Mouse (Mus musculus) kidney, postnatal 14 days (tissue): ENCODE results near the gene Tnfrsf12a.

Source experiments
- DNase-seq: peaks from one replicate; pipeline ENCODE4 v3.0.0; 2022; ENCODE audit warnings: mixed read lengths

Gene Tnfrsf12a

DNA sequence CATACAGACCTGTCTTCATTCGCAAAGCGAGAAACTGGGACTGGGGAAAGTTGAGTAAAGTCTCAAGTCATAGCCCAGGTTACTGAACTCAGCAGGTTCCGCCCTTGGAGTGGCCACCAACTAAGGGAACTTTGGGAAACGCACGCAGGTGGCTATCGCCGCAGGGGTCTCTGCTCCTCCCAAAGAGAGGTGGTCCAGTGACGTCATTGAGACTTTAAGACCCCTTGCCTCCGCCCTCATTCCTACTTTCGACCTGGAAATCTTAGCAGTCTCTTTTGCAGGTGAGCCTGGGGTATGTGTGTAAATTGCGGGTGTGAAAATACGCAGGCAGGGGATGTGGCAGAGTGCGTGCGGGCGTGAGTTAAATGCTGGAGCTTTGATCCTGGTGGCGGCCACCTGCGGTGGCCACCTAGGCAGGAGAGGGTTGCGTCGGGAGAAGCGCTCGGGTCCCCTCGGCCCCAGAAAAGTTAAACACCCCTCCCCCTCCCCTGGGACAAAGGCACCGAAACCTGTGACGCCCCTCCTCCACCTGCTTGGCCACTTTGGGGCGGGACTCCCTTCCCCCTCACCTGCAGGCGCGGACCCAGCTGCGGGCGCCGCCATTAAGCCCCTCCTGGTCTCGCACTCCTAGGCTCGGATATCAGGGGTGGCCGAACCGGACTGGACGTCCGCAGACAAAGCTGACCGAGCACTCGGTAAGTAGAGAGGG, 2.0 kb upstream of the Tnfrsf12a start, which contains the start of gene Cldn6:
TSS of gene Cldn6 (plus strand) at position 123 of the 709 bp plus-strand sequence.
- DNase-seq = no peak

DNA sequence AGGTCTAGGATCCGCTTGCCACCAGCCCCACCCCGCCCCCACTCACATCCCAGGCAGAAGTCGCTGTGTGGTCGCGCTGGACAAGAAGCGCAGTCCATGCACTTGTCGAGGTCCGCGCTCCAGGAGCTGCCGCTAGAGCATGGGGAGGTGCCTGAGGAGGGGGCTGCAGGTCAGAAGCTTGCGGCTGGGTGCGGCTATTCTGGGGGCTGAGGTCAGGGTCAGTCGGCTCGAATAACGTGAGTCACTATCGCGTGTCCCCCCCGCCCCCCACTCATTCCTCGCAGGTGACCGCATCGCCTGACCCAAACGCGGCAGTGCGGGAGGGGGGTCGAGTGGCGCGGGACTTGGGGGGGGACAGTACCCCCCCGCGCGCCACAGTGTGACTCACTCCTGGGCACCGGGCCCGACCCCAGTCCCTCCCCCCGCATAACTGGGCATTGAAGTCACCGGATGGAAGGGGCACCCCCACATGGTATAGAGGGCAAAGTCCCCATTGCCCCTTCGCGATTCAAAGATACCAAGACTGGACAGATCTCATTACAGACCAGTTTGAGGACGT, 716 bp downstream of the Tnfrsf12a start:
- DNase-seq = peak; percentile 58

DNA sequence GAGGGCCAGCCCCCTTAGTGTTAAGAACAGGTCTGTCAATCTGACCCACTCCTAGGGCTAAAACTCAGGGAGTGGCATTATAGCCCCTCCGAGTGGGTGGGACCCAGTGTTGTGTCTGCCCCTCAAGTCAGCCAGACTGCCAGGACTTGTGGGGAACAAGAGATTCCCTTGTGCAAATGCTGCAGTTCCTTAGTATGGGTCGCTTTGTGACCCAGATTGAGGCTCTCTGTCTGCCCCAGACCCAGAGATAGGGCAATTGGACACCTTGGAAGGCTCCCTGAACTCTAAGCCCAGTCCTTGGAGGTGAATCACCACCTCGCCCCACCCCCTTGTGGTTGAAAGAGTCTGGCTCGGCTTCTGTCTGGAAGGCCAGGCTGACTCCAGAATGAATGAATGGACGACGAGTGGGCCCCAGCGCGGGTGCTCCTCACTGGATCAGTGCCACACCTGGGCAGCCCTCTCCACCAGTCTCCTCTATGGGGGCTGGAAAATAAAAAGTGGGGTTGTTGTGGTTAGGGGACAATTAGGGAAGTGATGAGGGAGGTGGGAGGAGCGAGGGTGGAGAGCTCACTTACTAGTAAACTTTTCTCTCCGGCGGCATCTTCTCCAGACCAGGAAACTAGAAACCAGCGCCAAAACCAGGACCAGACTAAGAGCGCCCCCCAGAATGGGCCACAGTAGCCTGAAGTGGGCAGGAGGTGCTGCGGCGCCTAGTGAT, 1.5 kb downstream of the Tnfrsf12a start:
- peak; percentile 49 for DNase-seq

DNA sequence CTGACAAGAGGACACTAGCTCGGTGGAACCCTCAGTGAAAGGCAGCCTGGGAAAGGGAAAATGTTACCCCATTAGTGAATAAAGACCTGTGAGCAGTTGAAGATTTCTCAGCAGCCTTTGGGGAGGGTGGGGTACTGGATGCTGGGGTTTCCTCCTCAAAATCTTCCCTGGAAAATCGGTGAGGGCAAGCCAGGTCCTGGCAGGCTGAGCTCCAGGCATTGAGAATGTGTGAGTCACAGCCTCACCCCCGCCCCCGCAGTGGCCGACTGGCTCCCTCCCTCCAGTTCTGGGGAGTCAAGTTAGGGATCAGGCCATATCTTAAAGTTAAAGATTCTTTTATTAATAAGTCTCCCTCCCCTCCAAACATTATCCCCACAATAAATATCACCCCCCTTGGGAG, 2.1 kb downstream of the Tnfrsf12a start:
- peak; percentile 40 for DNase-seq

DNA sequence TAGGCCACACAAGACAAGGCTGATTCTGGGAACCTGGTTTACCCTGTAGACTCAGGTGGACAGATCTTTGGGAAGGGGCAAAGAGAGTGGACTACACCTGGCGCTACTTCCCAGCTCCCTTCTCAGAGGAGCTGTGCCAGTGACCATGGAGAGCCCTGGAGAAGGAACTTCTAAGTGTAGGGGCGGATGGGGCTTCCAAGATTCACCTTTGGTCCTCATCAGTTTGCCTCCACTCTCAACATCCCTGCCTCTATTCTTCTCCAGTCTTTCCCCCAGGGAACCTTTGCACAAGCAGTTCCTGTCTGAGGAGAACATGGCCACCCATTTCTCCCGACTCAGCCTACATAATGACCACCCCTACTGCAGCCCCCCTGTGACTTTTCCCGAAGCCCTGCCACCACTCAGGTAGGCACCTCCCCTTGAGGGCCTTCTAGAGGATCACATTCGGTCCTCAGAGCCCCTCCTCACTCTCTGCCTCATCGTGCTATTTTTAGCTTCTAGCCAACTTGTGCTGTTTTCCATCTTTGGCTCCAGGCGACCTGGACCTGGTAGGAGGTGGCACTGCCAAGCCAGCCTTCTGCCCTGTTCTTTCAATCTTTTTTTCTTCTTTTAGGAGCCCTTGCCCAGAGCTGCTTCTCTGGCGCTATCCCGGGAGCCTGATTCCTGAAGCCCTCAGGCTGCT, 2.9 kb downstream of the Tnfrsf12a start:
- DNase-seq = no peak

DNA sequence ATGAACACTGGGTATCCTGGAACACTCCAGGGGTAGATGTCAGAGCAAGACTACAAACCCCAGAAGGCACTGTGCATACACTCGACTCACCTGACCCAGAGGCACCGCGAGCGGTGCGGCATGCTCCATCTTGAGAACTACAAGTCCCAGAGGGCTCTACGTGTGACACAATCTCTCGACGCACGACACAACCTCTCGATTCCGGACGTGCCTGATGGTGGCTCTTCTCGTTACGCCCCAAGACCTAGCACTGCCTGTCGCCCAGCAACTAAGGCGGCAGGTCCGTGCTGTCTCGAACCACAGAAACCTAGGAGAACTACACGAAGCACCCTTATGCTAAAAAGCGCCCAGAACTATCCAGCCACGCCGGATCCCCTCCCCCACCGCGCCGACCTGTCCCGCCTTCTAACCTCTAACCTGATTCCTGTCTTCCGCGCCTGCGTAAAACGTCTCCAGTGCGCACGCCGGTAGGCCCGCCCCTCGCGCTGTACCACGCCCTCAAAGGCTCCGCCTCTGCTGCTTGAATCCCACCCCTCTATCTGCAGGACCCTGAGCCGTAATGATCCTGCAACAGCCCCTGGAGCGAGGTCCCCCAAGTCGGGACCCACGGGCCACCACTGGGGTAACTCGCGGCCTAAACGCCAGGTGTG, 3.7 kb downstream of the Tnfrsf12a start, which contains the start of the genes Hcfc1r1 and Thoc6:
TSS of gene Hcfc1r1 (plus strand) at position 173 of the 650 bp plus-strand sequence.
TSS of gene Thoc6 (minus strand) at position 459 of the 650 bp plus-strand sequence.
- DNase-seq = peak; percentile 96

DNA sequence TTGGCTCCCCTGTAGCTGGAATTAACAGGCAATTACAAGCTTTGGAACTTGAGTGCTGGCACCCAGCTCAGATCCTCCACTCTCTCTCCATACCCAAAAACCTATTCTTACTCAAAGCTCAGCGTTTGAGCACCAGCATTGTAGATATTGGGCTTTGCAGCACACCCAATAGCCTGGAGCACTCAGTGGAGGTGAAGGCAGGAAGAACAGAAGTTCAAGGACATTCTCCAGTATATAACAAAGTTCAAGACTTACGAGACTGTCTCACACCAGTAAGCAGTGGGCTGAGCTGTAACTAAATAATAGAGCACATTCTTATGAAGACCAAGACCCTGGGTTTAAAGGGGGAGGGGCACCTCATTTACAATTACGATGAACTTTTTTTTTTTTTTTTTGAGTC, 4.5 kb downstream of the Tnfrsf12a start:
- no peak for DNase-seq

DNA sequence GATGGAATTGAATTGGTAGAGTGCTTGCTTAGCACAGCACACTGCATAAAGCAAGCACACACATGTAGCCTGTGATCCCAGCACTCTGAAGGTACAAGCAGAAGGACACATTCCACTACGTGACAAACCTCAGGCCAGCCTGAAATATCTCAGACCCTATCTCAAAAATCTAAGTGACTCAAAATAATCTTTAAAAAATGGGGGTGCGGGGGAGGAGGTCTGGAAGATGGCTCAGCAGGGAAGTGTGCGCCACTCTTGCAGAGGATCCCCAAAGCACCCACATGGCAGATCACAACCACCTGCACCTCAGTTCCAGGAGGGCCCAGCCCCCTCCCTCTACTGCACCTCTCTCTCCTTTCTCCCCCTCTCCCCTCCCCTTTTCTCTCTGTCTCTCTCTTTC, 5.7 kb downstream of the Tnfrsf12a start:
- no peak for DNase-seq

DNA sequence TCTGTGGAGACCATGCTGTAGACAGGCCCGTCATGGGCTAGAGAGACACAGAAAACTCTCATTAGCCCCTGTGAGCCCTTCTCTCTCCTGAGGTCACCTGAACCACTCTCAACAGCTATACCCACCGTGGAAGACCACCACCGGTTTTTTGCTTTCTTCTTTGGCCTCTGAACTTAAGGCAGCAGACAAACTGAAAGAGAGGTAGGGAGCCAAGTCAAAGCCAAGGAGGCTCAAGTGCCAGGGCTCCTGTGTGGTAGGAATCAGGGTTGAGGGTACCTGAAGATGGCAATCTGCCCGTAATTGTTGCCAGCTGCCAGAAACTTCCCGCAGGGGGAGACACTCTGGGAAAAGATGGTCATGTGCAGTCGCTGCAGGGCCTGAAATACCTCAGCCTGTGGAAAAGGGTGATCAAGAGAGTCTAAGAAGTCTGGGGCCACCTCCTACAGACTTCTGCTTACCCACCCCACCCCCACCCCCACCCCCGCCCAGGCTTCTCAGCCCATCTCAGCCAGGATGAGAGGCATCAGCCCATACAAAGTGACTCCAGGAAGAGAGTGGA, 6.7 kb downstream of the Tnfrsf12a start:
- DNase-seq = no peak

DNA sequence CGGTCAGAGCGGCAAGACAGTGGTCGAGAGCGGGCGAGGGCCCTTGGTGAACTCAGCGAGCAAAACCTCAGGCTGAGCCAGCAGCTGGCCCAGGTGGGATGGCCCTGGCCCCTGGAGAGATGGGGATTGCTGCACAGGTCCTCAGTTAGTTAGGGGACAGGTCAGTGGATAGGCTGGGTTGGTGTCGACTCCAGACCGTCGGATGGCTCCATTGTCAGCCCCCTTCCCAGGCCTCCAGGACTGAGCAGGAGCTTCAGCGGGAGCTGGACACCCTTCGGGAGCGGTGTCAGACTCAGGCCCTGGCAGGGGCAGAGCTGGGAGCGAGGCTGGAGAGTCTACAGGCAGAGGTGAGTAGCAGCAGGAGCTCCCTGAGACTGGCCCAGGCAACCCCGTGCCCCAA, 11.8 kb downstream of the Tnfrsf12a start:
- DNase-seq = no peak

DNA sequence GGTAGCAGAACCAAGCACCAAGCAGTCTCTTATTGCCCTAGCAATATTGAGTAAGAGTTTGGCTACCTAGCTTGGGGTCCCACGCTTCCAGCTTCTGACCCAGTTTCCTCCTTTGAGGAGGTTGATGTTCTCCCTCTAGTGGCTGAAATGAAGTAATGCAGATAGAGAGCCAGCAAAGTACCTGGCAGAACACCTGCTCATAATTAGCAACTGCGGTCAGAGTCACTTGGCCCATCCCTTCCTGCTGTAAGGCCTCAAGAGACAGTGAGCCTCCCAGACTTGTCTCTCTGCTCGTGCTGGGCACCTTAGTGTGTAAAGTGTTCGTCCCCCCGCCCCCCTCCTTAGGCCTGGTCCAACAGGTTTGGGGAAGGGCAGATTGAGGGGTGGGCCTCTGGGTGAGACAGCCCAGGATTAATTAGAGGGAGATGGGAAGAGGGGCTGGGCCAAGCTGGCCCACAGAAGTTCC, 12.7 kb downstream of the Tnfrsf12a start:
- no peak for DNase-seq

DNA sequence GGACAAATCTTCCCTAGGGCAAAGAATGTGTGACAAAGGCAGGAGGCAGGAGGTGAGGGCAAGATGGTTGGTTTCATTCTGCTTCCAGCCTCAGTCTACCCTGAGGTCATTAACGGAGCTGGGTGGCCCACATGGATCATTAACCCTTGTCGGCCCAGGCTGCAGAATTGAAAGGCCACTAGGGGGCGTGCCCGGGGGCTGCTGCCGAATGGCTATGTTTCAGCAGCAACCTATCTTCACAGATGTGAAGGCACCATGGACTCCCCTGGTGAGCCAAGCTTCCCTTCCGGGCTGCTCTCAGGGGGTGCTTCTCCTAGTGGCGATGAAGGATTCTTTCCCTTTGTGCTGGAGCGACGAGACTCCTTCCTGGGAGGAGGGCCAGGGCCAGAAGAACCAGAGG, 15.7 kb downstream of the Tnfrsf12a start:
- DNase-seq = no peak

DNA sequence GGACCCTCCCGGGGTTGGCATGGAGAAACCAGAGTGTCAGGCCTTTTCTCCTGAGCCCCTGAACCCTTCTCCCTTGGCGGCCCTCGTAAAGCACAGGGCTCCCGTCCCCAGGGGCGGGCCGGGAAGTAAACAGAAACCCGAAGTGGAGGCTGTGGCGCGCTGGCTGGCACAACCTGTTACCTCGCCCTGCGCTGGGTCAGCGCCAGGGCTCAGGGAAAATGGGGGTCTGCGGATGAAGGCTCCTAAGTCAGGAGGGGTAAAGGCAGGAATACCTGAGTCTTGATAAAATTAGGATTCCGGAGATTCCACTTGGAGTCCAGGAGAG, 16.4 kb downstream of the Tnfrsf12a start:
- no peak for DNase-seq

DNA sequence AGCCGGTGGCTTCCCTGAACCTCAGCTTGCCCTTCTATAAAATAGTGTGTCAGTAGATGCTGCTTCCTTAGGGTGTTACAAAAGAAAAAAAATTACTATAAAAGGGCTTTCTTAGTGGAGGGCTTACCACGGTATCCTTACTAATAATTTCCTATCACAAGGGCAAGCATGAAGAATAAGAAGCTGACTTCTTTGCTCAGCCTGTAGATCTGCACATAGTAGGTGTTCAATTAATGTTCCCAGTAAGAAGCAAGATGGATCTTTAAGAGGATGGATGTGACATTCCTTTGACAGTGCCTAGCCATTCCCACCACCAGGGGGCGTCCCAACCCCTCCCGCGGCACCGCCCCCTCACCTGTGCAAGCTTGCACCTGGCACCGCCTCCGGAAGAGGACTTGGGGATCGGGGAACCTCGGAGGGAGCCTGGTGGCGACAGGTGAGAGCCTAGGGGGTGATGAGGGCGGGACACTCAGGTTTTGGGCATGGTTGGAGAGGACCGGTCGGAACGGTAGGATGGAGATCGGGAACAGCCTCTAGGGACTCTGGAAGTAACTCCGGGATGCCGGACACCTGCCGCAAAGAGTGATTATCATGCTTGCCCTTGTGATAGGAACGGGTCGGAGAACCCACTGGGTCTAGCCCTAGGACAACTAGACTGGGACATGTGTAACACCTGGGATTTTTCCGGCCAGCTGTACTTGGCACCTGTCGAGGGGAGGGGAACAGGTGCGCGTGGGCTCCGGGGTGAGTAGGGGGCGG, 17.0 kb downstream of the Tnfrsf12a start, which contains the start of gene Bicdl2:
TSS of gene Bicdl2 (plus strand) at position 390 of the 759 bp plus-strand sequence.
- DNase-seq = peak; percentile 82

DNA sequence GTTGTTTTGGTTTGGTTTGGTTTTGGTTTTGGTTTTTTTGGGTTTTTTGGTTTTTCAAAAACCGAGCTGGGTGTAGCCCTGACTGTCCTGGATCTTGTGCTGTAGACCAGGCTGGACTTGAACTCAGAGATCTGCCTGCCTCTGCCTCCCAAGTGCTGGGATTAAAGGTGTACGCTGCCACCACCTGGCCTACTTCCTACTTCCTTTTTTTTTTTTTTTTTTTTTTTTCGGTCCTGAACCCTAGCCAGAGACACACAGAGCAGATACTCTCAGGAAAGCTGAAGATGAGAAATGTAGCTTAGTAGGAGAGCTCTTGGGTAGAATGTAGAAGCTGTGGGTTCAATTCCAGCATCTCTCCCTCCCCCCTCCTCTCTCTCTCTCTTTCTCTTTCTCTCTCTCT, 18.8 kb downstream of the Tnfrsf12a start:
- DNase-seq = no peak

DNA sequence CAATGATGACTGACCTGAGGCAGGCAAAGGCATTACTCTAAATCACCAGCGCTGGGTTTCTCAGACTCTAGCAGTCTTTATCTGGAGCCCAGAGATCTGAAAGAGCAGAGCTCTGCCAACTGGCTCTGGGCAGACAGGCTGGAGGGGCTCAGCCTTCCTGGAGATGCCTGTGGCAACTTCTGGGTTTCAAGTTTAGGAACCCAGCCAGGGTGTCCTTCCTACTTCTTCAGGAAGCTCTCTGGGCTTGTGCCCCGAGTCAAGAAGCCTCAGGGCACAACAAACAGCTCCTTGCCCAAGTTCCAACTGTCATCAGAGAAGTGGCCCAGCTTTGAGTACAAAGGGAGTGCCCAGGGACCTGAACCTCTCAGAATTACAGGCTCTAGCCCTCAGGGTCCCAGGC, 22.9 kb downstream of the Tnfrsf12a start:
- DNase-seq = no peak

DNA sequence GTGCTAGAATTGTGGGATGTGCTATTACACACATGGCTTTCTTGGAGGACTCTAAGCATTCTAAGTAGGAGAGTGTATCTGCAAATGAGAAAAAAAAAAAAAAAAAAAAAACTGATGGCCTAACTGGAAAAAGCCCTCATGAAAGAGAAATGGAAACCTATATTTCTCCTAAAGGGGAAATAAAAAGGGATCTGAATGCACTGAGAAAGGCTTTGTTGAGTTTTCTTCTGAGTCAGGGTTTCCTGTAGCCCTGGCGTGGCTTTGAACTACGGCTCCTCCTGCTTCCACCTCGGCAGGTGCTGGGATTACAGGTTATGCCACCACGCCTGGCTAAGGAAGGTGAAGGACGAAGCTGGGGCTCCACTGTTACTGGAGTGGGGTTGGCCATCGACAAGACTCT, 23.3 kb downstream of the Tnfrsf12a start:
- no peak for DNase-seq

DNA sequence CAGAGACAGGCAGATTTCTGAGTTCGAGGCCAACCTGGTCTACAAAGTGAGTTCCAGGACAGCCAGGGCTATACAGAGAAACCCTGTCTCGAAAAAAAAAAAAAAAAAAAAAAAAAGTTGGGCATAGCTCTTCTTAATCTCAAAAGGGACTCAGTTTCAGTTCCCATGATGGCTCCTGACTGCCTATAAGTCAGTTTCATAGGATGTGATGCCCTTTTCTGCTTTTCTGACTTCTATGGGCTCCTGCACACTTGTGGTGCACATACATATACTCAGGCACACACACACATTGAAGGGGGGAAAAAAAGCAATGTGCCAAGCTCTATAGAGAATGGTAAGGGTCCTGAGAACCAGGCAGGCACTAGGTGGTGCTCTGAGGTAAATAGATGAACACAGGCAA, 23.9 kb downstream of the Tnfrsf12a start:
- no peak for DNase-seq

DNA sequence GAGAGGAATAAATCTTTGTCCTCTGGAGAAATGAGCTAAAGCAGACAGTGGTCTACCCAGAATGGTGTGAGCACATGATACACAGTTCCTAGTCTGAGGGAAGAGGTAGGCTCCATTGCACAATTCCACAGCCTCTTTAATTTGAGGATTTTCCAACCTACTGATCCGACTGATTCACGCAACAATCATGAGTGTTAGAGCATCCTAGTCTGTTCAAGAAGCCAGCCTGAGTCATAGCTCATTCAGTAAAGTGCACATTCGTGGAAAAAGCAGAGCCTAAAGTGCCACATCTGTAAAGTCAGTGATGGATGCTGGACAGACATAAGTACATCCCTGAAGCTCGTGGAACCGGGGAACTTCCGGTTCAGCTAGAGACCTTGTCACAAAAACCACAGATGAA, 25.9 kb downstream of the Tnfrsf12a start:
- no peak for DNase-seq

DNA sequence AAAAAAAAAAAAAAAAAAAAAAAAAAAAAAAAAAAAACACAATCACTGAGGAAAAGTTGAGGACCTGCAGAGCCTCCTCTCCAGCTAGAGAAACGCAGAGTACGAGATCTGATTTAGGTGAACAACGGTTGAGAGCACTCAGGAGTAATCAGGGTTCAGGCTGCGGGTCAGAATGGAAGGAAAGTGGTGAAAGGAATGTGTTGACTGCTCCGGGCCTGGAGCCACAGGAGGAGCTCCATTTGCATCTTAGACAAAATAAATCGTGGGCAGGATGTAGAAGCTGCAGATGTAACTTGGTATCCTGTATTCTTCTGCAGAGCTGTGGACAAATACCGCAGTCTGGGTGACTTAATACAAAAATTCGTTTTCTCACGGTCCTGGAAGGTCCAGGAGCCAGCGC, 31.4 kb downstream of the Tnfrsf12a start:
- DNase-seq = no peak

DNA sequence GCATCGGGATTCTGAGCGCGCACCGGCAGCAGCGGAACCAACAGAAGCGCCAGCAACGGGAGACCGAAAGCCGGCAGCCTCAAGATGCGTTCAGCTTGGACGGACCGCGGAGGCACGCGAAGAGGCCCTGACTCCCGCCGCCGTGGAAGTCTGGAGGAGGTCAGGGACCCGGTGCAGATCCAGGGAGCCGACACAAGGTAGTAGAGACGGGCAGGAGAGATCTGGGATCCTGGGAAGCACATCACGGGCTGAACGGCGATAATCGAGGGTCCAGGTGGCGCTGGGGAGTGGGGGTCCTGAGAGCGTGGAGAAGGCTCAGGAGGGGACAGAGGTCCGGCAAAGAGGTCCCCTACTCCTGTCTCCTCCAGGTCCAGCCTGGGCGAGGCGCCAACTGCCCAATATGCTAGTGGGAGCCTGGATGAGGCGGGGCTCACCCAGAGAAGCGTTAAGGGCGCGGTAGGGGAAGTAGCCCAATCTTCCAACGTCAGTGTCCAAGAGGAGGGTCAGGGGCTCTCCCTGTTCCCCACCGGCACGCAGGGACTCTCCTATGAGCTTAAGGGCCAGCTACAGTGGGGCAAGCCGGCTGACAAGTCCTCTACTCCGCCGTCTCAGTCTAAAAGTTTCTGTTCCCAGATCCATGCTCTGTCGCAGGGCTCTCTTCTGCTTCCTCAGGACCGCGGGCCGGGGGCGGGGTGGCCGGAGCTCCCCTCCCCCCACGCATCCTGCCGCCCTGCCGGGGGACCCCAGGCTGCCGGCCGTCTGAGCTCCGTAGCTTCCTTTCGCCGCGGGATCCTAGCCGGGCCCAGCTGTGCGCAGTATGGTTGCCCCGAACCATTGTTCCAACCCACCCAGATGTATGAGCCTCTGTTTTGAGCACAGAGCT, 32.4 kb downstream of the Tnfrsf12a start, which contains the start of gene Mmp25:
TSS of gene Mmp25 (minus strand) at position 665 of the 883 bp plus-strand sequence.
- DNase-seq = peak; percentile 30
